Mouse (Mus musculus) brain, embryonic 14.5 days (tissue): ENCODE data around the gene Cutc.

ENCODE experiments used
- CTCF ChIP-seq: fragments of 200-500 bp; IDR thresholded peaks from 2 replicates; pipeline ENCODE4 v1.5.1; 2012; ENCODE audit warnings: inconsistent platforms, mild to moderate bottlenecking, moderate library complexity, borderline replicate concordance; ENCODE audit not compliant: insufficient read depth, insufficient read length; ENCODE audit errors: extremely low read depth
- POLR2A ChIP-seq: fragments of 200-500 bp; IDR thresholded peaks from 2 replicates; pipeline ENCODE4 v1.6.1; 2012; ENCODE audit warnings: mild to moderate bottlenecking, inconsistent platforms, borderline replicate concordance; ENCODE audit not compliant: poor library complexity, insufficient read depth, insufficient read length, severe bottlenecking; ENCODE audit errors: extremely low read depth

DNA sequence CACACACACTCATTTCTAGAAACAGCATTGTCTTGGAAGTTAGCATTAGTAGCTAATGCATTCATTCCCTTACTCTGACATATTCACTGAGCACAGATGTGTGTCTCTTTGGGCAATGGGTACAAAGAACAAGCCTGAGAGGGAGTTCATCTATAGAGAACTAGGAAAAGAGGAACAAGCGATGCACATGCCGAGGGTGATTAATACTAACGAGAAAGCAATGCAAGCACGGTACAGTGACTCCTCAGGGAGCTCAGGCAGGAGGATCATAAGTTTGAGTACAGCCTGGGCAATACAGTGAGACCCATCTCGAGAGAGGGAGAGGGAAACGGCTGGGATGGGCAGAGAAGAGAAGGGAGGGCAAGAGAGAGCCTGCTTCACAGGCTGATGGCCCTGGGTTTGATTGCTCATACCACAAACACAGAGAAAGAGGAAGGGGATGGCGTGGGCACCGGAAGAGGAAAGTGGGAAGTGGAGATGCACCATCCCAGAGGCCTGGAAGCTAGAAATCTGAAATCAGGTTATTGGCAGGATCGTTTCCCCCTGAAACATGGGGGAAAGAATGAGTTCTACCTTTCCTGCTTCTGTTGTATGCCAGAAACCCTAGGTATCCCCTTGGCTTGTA is 48.7 kb downstream of the Cutc start:
- no peak for TF ChIP-seq POLR2A
- no peak for TF ChIP-seq CTCF
